Mouse (Mus musculus): ENCODE results near the gene Cnot8.

GRCm38 (mm10) chr11:58155458-58155857 lies 51.5 kb downstream of the Cnot8 start:
- TF ChIP-seq CTCF (IDR thresholded peaks at IDR 0.05; ENCODE audit: control insufficient read depth, insufficient read depth, low read length) (no peak), POLR2A (IDR thresholded peaks at IDR 0.05; ENCODE audit: borderline replicate concordance, control insufficient read depth, low read depth, low read length) (no peak)
